Mouse (Mus musculus) layer of hippocampus, adult 2 months (tissue): ENCODE measurements around the gene Col24a1. TPM values are rescaled to one million over a fixed set of nuclear protein-coding genes. Genes with fewer than 3 reads are reported as not detected.

Experiments
- DNase-seq, 2 experiments: peaks; one replicate each; pipeline ENCODE4 v3.0.0; 2022; ENCODE audit warnings: low spot score in 2 of 2
- H3K27ac ChIP-seq: fragments of 200-600 bp; 2 replicates; pipeline ENCODE4 v1.8.1; 2022
- H3K4me3 ChIP-seq: fragments of 200-600 bp; 2 replicates; pipeline ENCODE4 v1.8.1; 2022; ENCODE audit warnings: mild to moderate bottlenecking
- CTCF ChIP-seq: fragments of 200-600 bp; conservative IDR thresholded peaks from 2 replicates; pipeline ENCODE4 v1.8.1; 2022; ENCODE audit warnings: antibody characterized with exemption, mild to moderate bottlenecking, moderate library complexity
- long read RNA-seq, 2 experiments: library from polyadenylated mRNA; stranded (forward); transcript quantifications; one replicate each; pipeline ENCODE4 v2.0.0; 2021; ENCODE audit warnings: borderline mapping rate in 2 of 2
- total RNA-seq, 2 experiments: library from RNA; stranded (reverse); gene quantifications; 2 replicates each; pipeline ENCODE4 v1.2.3; 2021

Col24a1 gene
- under 1 TPM; 0.15 to 0.26 TPM for total RNA-seq
- long read RNA-seq, experiment 1: 0 reads
- long read RNA-seq, experiment 2: 0 reads

- Histone ChIP-seq H3K4me3 (peak within 1 kb of the TSS; percentile 22), H3K27ac (no peak within 1 kb of the TSS)
- no peak for DNase-seq
- no peak for TF ChIP-seq CTCF
Observed at GRCm38 (mm10) chr3:145292337-145293134, at the start of gene Col24a1. Gene Col24a1, plus strand, starts transcription at chr3:145292472.

DNA sequence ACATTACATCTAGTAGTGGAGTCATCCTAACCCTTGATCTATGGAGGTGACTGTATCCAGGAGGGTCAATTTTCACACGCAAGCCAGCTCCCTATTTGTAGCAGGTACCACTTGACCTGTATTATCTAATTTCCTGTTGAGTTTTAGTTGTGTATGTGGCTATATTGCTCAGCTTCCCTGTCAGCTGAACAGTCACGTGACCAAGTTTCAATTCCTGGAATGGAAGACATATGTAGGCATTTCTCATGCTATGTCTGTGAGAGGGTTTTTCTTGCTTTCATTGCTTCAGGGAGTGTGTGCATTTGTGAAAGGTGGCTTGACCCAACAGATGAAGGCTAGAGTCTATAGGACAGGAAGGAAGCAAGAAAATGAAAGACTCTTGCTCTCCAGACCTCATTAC lies 44.2 kb upstream of the Col24a1 start:
- no peak for TF ChIP-seq CTCF
- Histone ChIP-seq H3K4me3 (no peak overlapping the region), H3K27ac (no peak overlapping the region)
- DNase-seq: no peak

DNA sequence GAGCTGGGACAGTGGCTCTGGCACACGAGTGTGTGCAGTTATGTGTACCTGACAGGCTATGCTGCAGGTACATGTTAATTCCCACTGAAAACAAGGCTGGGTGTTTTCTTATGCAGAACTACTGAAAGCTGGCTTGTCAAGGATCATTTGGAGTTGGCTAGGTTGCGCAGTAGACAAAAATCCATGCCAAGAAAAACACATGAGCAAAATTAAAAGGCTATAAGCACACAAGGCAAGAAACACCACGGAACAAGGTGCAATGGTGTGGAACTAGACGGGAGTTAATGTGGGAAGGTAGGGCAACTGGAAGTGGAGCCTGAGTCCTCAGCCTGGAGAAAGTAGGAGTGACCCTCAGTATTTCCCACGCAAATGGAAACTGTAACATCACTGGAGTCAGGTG lies 39.2 kb upstream of the Col24a1 start:
- no peak overlapping the region for H3K4me3 ChIP-seq
- DNase-seq: no peak
- TF ChIP-seq CTCF: no peak

GRCm38 (mm10) chr3:145254764-145255396 lies 37.4 kb upstream of the Col24a1 start:
- no peak for TF ChIP-seq CTCF
- Histone ChIP-seq H3K27ac (no peak overlapping the region), H3K4me3 (no peak overlapping the region)
- DNase-seq: no peak

More for the DNA sequence above, 39.2 kb upstream of the Col24a1 start:
- H3K27ac ChIP-seq: no peak overlapping the region

- Histone ChIP-seq H3K27ac (no peak overlapping the region), H3K4me3 (no peak overlapping the region)
- no peak for DNase-seq
- no peak for TF ChIP-seq CTCF
Observed at GRCm38 (mm10) chr3:145256647-145257046, 35.6 kb upstream of the Col24a1 start.

GRCm38 (mm10) chr3:145259678-145260077 lies 32.6 kb upstream of the Col24a1 start:
- H3K4me3 ChIP-seq: no peak overlapping the region
- no peak for DNase-seq
- TF ChIP-seq CTCF: no peak
- H3K27ac ChIP-seq: no peak overlapping the region

DNA sequence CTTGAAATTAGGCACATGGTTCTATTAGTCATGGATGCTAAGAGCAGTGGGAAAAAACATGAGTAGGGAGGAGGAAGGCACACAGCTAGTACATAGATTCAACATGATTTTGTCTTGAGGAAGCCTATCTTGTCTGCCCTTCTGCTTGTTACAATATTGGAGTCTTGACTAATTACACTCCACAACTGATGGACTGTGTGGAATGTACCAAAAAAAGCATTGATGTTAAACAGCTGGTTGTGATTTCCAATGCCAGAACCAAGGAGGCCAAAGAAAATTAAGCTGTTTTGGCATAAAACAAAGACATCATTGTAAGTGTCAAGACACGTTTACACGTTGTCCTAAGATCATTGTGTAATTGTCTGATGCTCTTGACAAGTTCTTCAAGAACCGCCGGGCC lies 29.1 kb upstream of the Col24a1 start:
- no peak for DNase-seq
- Histone ChIP-seq H3K4me3 (no peak overlapping the region), H3K27ac (no peak overlapping the region)
- TF ChIP-seq CTCF: no peak

- no peak overlapping the region for H3K4me3 ChIP-seq
- H3K27ac ChIP-seq: no peak overlapping the region
- TF ChIP-seq CTCF: no peak
- peak; percentile 24 to 26 for DNase-seq
Observed at GRCm38 (mm10) chr3:145268066-145268465, 24.2 kb upstream of the Col24a1 start.

DNA sequence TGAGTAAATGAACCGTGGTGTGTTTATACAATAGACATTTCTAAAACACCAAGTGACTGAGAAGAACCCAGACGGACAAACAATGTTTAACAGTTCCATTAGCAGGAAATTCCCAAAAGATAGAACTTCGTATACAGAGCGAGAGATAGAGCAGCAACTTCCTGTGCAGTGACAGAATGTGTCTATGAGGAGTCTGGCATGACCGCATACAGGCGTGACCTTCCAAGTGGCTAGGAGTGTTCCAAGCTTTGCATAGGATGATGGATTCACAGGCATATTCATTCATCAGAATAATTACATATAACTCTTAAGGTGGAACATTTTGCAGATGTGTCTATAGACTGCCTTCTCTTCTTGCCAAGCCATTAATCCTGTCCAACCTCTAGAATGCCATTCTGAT lies 18.1 kb upstream of the Col24a1 start:
- Histone ChIP-seq H3K27ac (no peak overlapping the region), H3K4me3 (no peak overlapping the region)
- TF ChIP-seq CTCF: no peak
- no peak for DNase-seq

- TF ChIP-seq CTCF: no peak
- H3K4me3 ChIP-seq: peak overlapping the region; percentile 22
- no peak overlapping the region for H3K27ac ChIP-seq
- DNase-seq: no peak
Observed at GRCm38 (mm10) chr3:145293207-145293606, 935 bp downstream of the Col24a1 start.

- H3K27ac ChIP-seq: no peak overlapping the region
- no peak for DNase-seq
- TF ChIP-seq CTCF: no peak
- H3K4me3 ChIP-seq: no peak overlapping the region; the same call in 1 of the 2 replicates
Observed at GRCm38 (mm10) chr3:145293623-145294307, 1.5 kb downstream of the Col24a1 start.

DNA sequence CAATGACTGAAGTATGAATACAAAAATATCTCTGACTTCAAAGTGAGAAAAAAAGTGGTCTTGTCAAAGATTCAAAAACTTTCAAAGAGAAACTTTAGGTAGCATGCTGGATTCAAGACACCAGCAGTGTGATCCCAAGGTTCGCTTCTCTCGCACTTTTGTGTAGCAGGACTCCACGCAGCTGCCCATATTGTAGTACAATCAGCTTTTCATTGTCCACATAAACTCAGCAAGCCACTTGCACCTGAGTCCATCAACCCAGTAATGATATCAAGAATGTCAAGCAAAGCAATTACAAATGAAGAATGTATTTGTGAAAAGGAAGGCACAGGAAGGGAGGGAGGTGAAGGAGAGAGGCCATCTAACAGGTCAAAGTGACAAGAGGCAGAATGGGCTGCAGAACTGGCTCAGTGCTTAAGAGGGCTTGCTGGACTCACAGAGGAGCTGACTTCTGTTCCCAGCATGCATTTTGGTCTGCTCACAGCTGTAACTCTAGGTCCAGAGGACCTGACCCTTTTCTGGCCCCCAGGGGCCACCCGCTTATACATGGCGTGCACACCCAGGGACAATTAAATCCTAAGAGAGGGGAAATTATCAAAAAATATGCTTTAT lies 7.8 kb downstream of the Col24a1 start:
- H3K27ac ChIP-seq: no peak overlapping the region
- DNase-seq: no peak
- no peak overlapping the region for H3K4me3 ChIP-seq
- TF ChIP-seq CTCF: no peak

DNA sequence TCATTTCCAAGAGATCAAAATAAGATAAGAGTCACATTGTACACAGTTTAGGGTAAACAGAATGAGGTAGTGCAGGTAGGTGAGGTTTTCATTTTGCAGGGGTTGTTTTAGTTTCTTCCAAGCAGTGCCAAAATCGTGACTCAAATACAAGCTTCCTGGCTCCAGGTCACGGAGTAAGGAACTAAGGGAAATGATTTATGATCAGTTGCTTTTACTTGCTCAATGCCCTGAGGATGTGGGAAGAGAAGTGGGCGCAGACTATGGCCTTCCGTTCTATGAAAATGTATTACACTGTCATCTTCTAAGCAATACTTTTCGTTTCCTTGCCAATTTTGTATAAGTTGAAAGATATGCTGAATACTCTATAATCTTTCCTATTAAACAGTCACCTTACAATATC lies 13.0 kb downstream of the Col24a1 start:
- no peak for TF ChIP-seq CTCF
- Histone ChIP-seq H3K27ac (no peak overlapping the region), H3K4me3 (no peak overlapping the region)
- no peak for DNase-seq
